Mouse (Mus musculus): ENCODE measurements around the gene Nxph1. TPM values are rescaled to one million over a fixed set of nuclear protein-coding genes. Genes with fewer than 3 reads are reported as not detected.

Nxph1 gene
- total RNA-seq, 1 experiment from 2014 or later: 1.2 TPM

GRCm38 (mm10) chr6:8959810-8960209, 11.6 kb downstream of the Nxph1 start:
- DNase-seq: no peak

GRCm38 (mm10) chr6:8970576-8970975, 22.3 kb downstream of the Nxph1 start:
- peak; percentile 16 for DNase-seq

- DNase-seq: no peak
Measured at GRCm38 (mm10) chr6:8979237-8979871, 31.1 kb downstream of the Nxph1 start.

GRCm38 (mm10) chr6:8996301-8996943, 48.2 kb downstream of the Nxph1 start:
- peak; percentile 4 for DNase-seq

- peak; percentile 63 for DNase-seq
Measured at GRCm38 (mm10) chr6:8997326-8997725, 49.1 kb downstream of the Nxph1 start.

GRCm38 (mm10) chr6:9002686-9003085, 54.5 kb downstream of the Nxph1 start:
- no peak for DNase-seq

- peak; percentile 9 for DNase-seq
Measured at GRCm38 (mm10) chr6:9026631-9027030, 78.4 kb downstream of the Nxph1 start.

GRCm38 (mm10) chr6:9027146-9027545, 78.9 kb downstream of the Nxph1 start:
- no peak for DNase-seq

- no peak for DNase-seq
Measured at GRCm38 (mm10) chr6:9028501-9028900, 80.3 kb downstream of the Nxph1 start.

- no peak for DNase-seq
Measured at GRCm38 (mm10) chr6:9039286-9039685, 91.1 kb downstream of the Nxph1 start.

GRCm38 (mm10) chr6:9040991-9041390, 92.8 kb downstream of the Nxph1 start:
- no peak for DNase-seq

- DNase-seq: no peak
Measured at GRCm38 (mm10) chr6:9042391-9042790, 94.2 kb downstream of the Nxph1 start.

- DNase-seq: no peak
Measured at GRCm38 (mm10) chr6:9046815-9047214, 98.6 kb downstream of the Nxph1 start.

- no peak for DNase-seq
Measured at GRCm38 (mm10) chr6:9061261-9062105, 113.3 kb downstream of the Nxph1 start.

GRCm38 (mm10) chr6:9066435-9066834, 118.2 kb downstream of the Nxph1 start:
- DNase-seq: no peak

- DNase-seq: no peak
Measured at GRCm38 (mm10) chr6:9069913-9070312, 121.7 kb downstream of the Nxph1 start.

- no peak for DNase-seq
Measured at GRCm38 (mm10) chr6:9076463-9076862, 128.2 kb downstream of the Nxph1 start.

GRCm38 (mm10) chr6:9077793-9078689, 129.8 kb downstream of the Nxph1 start:
- no peak for DNase-seq

- DNase-seq: no peak
Measured at GRCm38 (mm10) chr6:9083851-9084250, 135.6 kb downstream of the Nxph1 start.

- no peak for DNase-seq
Measured at GRCm38 (mm10) chr6:9097345-9097744, 149.1 kb downstream of the Nxph1 start.

- DNase-seq: no peak
Measured at GRCm38 (mm10) chr6:9107366-9107765, 159.1 kb downstream of the Nxph1 start.

GRCm38 (mm10) chr6:9119136-9119535, 170.9 kb downstream of the Nxph1 start:
- DNase-seq: no peak

All from adrenal gland, postnatal 25 days (tissue).